Mouse (Mus musculus) lung, embryonic 15.5 days (tissue): Measurements from ENCODE around the gene Arl5c. TPM values are rescaled to one million over a fixed set of nuclear protein-coding genes. Genes with fewer than 3 reads are reported as not detected.

Source experiments
- ATAC-seq: fragments of 200-750 bp; cut with Nextera tagmentation; 2 replicates; pipeline ENCODE4 v1.8.0; 2017; ENCODE audit warnings: moderate number of reproducible peaks, borderline replicate concordance; ENCODE audit not compliant: low FRiP score, low TSS enrichment; ENCODE audit errors: extremely low read depth
- H3K27ac ChIP-seq: fragments of 300-500 bp; sonication (generic); 2 replicates; pipeline ENCODE4 v1.5.1; 2015; ENCODE audit warnings: moderate library complexity, mild to moderate bottlenecking, inconsistent platforms
- H3K27me3 ChIP-seq: fragments of 300-500 bp; sonication (generic); 2 replicates; pipeline ENCODE4 v1.6.1; 2015; ENCODE audit warnings: inconsistent platforms
- H3K36me3 ChIP-seq: fragments of 300-500 bp; sonication (generic); 2 replicates; pipeline ENCODE4 v1.6.1; 2015; ENCODE audit warnings: inconsistent platforms
- H3K4me1 ChIP-seq: fragments of 300-500 bp; sonication (generic); 2 replicates; pipeline ENCODE4 v1.6.1; 2015; ENCODE audit warnings: inconsistent platforms
- H3K4me2 ChIP-seq: fragments of 300-500 bp; sonication (generic); 2 replicates; pipeline ENCODE4 v1.6.1; 2015; ENCODE audit warnings: inconsistent platforms, mild to moderate bottlenecking, moderate library complexity
- H3K4me3 ChIP-seq: fragments of 300-500 bp; sonication (generic); 2 replicates; pipeline ENCODE4 v1.5.1; 2015; ENCODE audit warnings: mild to moderate bottlenecking, inconsistent platforms
- H3K9ac ChIP-seq: fragments of 300-500 bp; sonication (generic); 2 replicates; pipeline ENCODE4 v1.6.1; 2015; ENCODE audit warnings: inconsistent platforms
- H3K9me3 ChIP-seq: fragments of 300-500 bp; sonication (generic); 2 replicates; pipeline ENCODE4 v1.6.1; 2016; ENCODE audit warnings: inconsistent platforms
- WGBS: fragments of 180-500 bp; shearing (Covaris S2); methylation state at CpG from one replicate; pipeline ENCODE4 v1.1.7; 2015; 5-methylcytosine and 5-hydroxymethylcytosine counted together
- polyA plus RNA-seq: library from polyadenylated mRNA; unstranded; fragments of >200 nt; fragmentation: Nextera tagmentation; extraction: Ambion mirVana; gene quantifications from 2 replicates; pipeline ENCODE4 v1.2.1, GENCODE M21; 2015

Gene Arl5c
- polyA plus RNA-seq, 1 experiment from 2014 or later, result 9.0 TPM

GRCm38 (mm10) chr11:97987551-97988526 lies 8.1 kb downstream of the Arl5c start:
- ATAC-seq, result peak; percentile 82
- peak overlapping the region; percentile 82 for H3K4me2 ChIP-seq
- H3K4me3 ChIP-seq, result peak overlapping the region; percentile 79
- no peaks in the 10 kb centered on the region for H3K36me3 ChIP-seq
- H3K27ac ChIP-seq, result peak overlapping the region; percentile 88
- under 1% methylated on average over 42 of the region's 42 CpGs for WGBS
- peaks cover 30% of the 10 kb centered on the region for H3K27me3 ChIP-seq
- H3K4me1 ChIP-seq, result peaks cover 28% of the 10 kb centered on the region
- H3K9ac ChIP-seq, result peak overlapping the region; percentile 73
- H3K9me3 ChIP-seq, result no peaks in the 10 kb centered on the region

GRCm38 (mm10) chr11:97986738-97987465 lies 9.1 kb downstream of the Arl5c start:
- peak overlapping the region; percentile 82 for H3K4me2 ChIP-seq
- H3K4me3 ChIP-seq, result peak overlapping the region; percentile 79
- H3K9ac ChIP-seq, result peak overlapping the region; percentile 51; the same call in 1 of the 2 replicates
- no peak for ATAC-seq
- no peaks in the 10 kb centered on the region for H3K9me3 ChIP-seq
- H3K27me3 ChIP-seq, result peaks cover 30% of the 10 kb centered on the region
- H3K4me1 ChIP-seq, result peaks cover 28% of the 10 kb centered on the region
- 27% methylated on average over 14 of the region's 17 CpGs for WGBS
- no peak overlapping the region for H3K27ac ChIP-seq
- no peaks in the 10 kb centered on the region for H3K36me3 ChIP-seq

- 2% methylated on average over 74 of the region's 74 CpGs for WGBS
- H3K4me3 ChIP-seq, result peak within 1 kb of the TSS; percentile 79
- H3K9ac ChIP-seq, result peak within 1 kb of the TSS; percentile 51
- no peaks in the 10 kb centered on the region for H3K36me3 ChIP-seq
- H3K9me3 ChIP-seq, result no peaks in the 10 kb centered on the region
- no peak for ATAC-seq
- peaks cover 28% of the 10 kb centered on the region for H3K4me1 ChIP-seq
- no peak within 1 kb of the TSS for H3K27ac ChIP-seq
- peak within 1 kb of the TSS; percentile 82 for H3K4me2 ChIP-seq
- H3K27me3 ChIP-seq, result peaks cover 30% of the 10 kb centered on the region
These were observed 10.0 kb downstream of the Arl5c start, which contains the start of gene Plxdc1 for GRCm38 (mm10) chr11:97985727-97986677. Plxdc1 (minus strand) TSS chr11:97986444.

- H3K36me3 ChIP-seq, result no peaks in the 10 kb centered on the region
- H3K27me3 ChIP-seq, result peaks cover 30% of the 10 kb centered on the region
- H3K4me1 ChIP-seq, result peaks cover 25% of the 10 kb centered on the region
- H3K9ac ChIP-seq, result no peak overlapping the region
- no peak overlapping the region for H3K4me3 ChIP-seq
- no peak for ATAC-seq
- WGBS, result 75% methylated on average over 1 of the region's 1 CpGs
- H3K4me2 ChIP-seq, result no peak overlapping the region
- no peak overlapping the region for H3K27ac ChIP-seq
- no peaks in the 10 kb centered on the region for H3K9me3 ChIP-seq
These were observed 12.0 kb downstream of the Arl5c start for GRCm38 (mm10) chr11:97983983-97984382.

GRCm38 (mm10) chr11:97983506-97983905 lies 12.5 kb downstream of the Arl5c start:
- Histone ChIP-seq H3K4me3 (no peak overlapping the region), H3K4me2 (no peak overlapping the region), H3K27me3 (peaks cover 30% of the 10 kb centered on the region), H3K36me3 (no peaks in the 10 kb centered on the region), H3K4me1 (peaks cover 24% of the 10 kb centered on the region), H3K27ac (no peak overlapping the region), H3K9me3 (no peaks in the 10 kb centered on the region), H3K9ac (no peak overlapping the region)
- WGBS, result 73% methylated on average over 3 of the region's 3 CpGs
- no peak for ATAC-seq

GRCm38 (mm10) chr11:97982721-97983120 lies 13.3 kb downstream of the Arl5c start:
- H3K27ac ChIP-seq, result no peak overlapping the region
- no peaks in the 10 kb centered on the region for H3K9me3 ChIP-seq
- no peaks in the 10 kb centered on the region for H3K36me3 ChIP-seq
- no peak overlapping the region for H3K4me2 ChIP-seq
- peaks cover 30% of the 10 kb centered on the region for H3K27me3 ChIP-seq
- no peak overlapping the region for H3K9ac ChIP-seq
- peaks cover 24% of the 10 kb centered on the region for H3K4me1 ChIP-seq
- no peak for ATAC-seq
- H3K4me3 ChIP-seq, result no peak overlapping the region
- 72% methylated on average over 9 of the region's 9 CpGs for WGBS

- H3K4me2 ChIP-seq, result no peak overlapping the region
- peak; percentile 43; the same call in 1 of the 2 replicates for ATAC-seq
- 43% methylated on average over 9 of the region's 9 CpGs for WGBS
- H3K36me3 ChIP-seq, result no peaks in the 10 kb centered on the region
- no peak overlapping the region for H3K27ac ChIP-seq
- H3K4me3 ChIP-seq, result no peak overlapping the region
- peaks cover 7% of the 10 kb centered on the region for H3K4me1 ChIP-seq
- H3K9ac ChIP-seq, result no peak overlapping the region
- H3K9me3 ChIP-seq, result no peaks in the 10 kb centered on the region
- peaks cover 15% of the 10 kb centered on the region for H3K27me3 ChIP-seq
These were observed 15.4 kb downstream of the Arl5c start for GRCm38 (mm10) chr11:97980531-97980966.

GRCm38 (mm10) chr11:97979824-97980495 lies 16.0 kb downstream of the Arl5c start:
- H3K27me3 ChIP-seq, result peaks cover 9% of the 10 kb centered on the region
- 65% methylated on average over 10 of the region's 10 CpGs for WGBS
- H3K4me1 ChIP-seq, result peaks cover 7% of the 10 kb centered on the region
- ATAC-seq, result no peak
- H3K27ac ChIP-seq, result no peak overlapping the region
- no peak overlapping the region for H3K4me3 ChIP-seq
- H3K9ac ChIP-seq, result no peak overlapping the region
- H3K4me2 ChIP-seq, result no peak overlapping the region
- no peaks in the 10 kb centered on the region for H3K36me3 ChIP-seq
- no peaks in the 10 kb centered on the region for H3K9me3 ChIP-seq

- no peaks in the 10 kb centered on the region for H3K9me3 ChIP-seq
- no peak overlapping the region for H3K9ac ChIP-seq
- no peak overlapping the region for H3K4me2 ChIP-seq
- H3K27me3 ChIP-seq, result no peaks in the 10 kb centered on the region; the same call in 1 of the 2 replicates
- 78% methylated on average over 13 of the region's 13 CpGs for WGBS
- no peak overlapping the region for H3K27ac ChIP-seq
- no peak overlapping the region for H3K4me3 ChIP-seq
- peaks cover 7% of the 10 kb centered on the region for H3K4me1 ChIP-seq
- H3K36me3 ChIP-seq, result no peaks in the 10 kb centered on the region
- no peak for ATAC-seq
These were observed 17.6 kb downstream of the Arl5c start for GRCm38 (mm10) chr11:97978392-97978791.

- Histone ChIP-seq H3K4me1 (peaks cover 7% of the 10 kb centered on the region), H3K27me3 (no peaks in the 10 kb centered on the region), H3K9me3 (no peaks in the 10 kb centered on the region), H3K9ac (no peak overlapping the region), H3K36me3 (no peaks in the 10 kb centered on the region), H3K4me3 (no peak overlapping the region), H3K4me2 (no peak overlapping the region), H3K27ac (no peak overlapping the region)
- 58% methylated on average over 5 of the region's 5 CpGs for WGBS
- ATAC-seq, result no peak
These were observed 18.2 kb downstream of the Arl5c start for GRCm38 (mm10) chr11:97977797-97978196.
